Mouse (Mus musculus) cerebral cortex, adult 2 months (tissue): ENCODE data around the gene Sap25.

Experiments used
- WGBS: fragments of 180-500 bp; shearing (Covaris S2); methylation state at CpG from one replicate; pipeline ENCODE4 v1.1.7; 2018; 5-methylcytosine and 5-hydroxymethylcytosine counted together

The Sap25 gene

GRCm38 (mm10) chr5:137628498-137629305 lies 12.4 kb upstream of the Sap25 start, which contains the start of the genes Fbxo24, Lrch4 and Gm20605:
TSS of gene Fbxo24 (minus strand) at chr5:137629002.
TSS of gene Lrch4 (plus strand) at chr5:137629121.
TSS of gene Gm20605 (plus strand) at chr5:137629175.
- under 1% methylated on average over 46 of the region's 46 CpGs for WGBS

DNA sequence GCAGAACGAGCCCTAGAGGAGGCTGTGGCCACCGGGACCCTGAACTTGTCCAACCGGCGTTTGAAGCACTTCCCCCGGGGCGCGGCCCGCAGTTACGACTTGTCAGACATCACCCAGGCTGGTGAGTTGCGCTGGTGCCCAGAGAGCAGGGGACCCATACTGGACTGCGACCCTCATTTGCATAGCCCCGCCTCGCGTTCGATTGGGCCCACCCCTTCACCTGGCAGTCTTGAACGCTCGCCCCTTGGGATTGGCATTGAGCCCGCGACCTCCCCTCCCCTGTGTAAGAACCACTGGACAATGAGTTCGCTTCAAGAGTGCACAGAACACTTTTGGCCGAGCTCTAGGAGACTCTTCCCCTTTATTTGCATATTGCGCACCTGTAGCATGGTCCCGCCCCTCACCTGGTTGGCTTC lies 11.8 kb upstream of the Sap25 start:
- WGBS: under 1% methylated on average over 23 of the region's 23 CpGs

DNA sequence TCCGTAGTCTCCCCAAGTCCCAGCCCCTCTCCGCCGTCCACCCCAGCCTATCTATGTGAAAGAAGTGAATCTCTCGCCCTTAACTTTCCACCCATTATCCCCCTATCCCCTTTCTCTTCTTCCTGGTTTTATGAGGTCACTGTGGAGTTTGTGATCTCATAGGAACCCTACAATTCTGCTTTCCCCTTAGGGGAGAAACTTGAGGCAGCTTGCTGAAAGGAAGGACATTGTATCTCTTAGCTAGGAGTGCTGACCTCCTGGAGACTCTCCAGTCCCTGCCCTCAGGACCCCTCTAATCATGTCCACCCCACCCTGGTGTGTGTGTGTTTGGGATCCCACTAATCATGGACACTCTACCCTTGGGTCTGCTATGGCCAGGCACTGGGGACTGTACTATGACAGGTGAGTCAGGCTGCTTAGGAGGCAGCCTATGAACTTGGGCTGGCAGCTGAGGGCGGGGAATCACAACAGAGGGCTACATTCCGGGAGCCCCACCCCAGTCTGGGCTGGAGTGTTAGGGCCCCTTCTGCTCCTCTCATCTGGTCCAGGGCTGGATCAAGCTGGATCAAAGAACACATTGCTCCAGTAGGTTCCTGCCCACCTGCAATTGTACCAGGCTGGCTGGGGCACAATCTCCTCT lies 11.1 kb upstream of the Sap25 start:
- 23% methylated on average over 6 of the region's 6 CpGs for WGBS

DNA sequence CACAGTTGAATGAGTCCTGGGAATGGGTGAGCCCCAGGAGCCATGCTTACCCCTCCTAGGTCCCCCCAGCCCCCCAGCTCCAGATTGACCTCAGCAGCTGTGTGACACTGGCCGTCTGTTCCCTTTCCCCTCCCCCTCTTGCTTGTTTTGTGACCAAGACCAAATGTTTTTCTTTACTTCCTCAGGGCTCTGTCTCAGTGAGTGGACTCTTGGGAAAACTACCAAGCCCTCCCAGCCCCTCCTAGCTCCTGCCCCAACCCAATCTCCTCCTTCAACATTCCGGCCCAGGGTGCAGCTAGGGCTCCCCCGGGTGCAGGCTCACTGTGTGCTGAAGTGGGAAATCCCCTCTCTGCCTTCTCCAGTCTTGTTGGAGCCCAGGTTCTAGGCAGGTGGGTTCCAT lies 10.5 kb upstream of the Sap25 start:
- WGBS: 40% methylated on average over 3 of the region's 3 CpGs

DNA sequence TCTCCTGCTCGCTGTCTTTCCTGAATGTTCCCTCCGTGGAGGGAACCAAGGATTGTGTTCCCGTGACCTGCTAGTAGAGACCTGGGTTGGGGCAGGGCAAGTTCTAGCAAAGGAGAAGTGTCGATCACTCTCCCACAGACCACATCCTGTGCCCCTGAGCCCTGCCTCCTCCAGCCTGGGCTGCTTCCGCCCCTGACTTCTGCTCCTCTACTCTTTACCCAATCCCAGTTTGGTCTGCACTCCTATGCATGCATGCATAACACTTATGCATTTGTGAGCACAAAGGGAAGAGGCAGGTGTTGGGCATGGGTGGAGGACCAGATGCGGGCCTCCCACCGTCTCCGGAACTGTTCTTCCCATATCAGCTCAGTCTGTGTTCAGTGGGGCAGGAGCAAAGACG lies 10.0 kb upstream of the Sap25 start:
- 44% methylated on average over 9 of the region's 9 CpGs for WGBS

GRCm38 (mm10) chr5:137631591-137631990 lies 9.5 kb upstream of the Sap25 start:
- WGBS: 61% methylated on average over 4 of the region's 4 CpGs

- 81% methylated on average over 12 of the region's 12 CpGs for WGBS
These were observed 7.6 kb upstream of the Sap25 start for GRCm38 (mm10) chr5:137633397-137634084.

DNA sequence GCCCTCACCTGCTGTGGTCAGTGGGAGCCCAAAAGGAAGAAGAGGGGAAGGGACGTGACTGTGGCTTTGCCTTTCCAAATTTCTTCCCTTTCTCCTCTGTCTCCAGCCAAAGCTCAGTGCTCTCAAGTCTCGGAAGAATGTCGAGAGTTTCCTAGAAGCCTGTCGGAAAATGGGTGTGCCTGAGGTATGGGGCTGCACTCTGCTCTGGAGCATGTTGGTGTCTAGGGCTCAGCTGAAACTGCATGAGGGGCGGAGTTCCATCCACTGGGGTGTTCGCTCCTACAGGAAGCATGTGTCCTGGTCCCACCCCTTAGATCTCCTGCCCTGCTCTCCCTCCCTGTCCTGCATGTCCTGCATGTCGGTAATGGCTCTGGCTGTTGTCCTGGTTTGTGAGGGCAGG lies 1.7 kb upstream of the Sap25 start:
- 79% methylated on average over 7 of the region's 7 CpGs for WGBS

- WGBS: 62% methylated on average over 4 of the region's 4 CpGs
These were observed 1.8 kb downstream of the Sap25 start for GRCm38 (mm10) chr5:137642886-137643285.

GRCm38 (mm10) chr5:137644484-137644883 lies 3.4 kb downstream of the Sap25 start:
- 69% methylated on average over 19 of the region's 19 CpGs for WGBS

- WGBS: 16% methylated on average over 44 of the region's 44 CpGs
These were observed 4.0 kb downstream of the Sap25 start for GRCm38 (mm10) chr5:137645091-137645651.

DNA sequence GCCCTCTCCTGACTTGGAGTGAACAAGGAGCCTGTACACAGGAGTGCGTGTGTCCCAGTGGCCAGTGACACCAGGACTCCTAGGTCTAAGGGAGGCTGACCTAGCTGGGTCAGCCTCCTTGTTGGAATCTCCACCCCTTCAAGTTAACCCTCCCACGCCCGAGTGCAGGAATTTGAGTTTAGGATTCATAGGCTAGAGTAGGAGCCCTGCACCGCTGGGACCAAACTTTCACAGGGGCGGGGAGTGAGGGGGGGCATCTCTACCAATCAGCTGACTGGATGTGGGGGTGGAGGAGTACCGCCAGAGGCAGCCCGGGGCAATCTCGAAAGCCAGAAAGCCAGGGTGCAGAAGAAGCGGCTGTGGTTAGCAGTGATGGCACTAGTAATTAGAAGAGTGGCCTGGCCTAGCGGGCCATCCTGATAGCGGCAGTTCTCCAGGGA lies 4.5 kb downstream of the Sap25 start, which contains the start of gene Irs3:
Gene Irs3, minus strand, starts transcription at position 63 of the 440 bp plus-strand sequence.
- 43% methylated on average over 11 of the region's 11 CpGs for WGBS

DNA sequence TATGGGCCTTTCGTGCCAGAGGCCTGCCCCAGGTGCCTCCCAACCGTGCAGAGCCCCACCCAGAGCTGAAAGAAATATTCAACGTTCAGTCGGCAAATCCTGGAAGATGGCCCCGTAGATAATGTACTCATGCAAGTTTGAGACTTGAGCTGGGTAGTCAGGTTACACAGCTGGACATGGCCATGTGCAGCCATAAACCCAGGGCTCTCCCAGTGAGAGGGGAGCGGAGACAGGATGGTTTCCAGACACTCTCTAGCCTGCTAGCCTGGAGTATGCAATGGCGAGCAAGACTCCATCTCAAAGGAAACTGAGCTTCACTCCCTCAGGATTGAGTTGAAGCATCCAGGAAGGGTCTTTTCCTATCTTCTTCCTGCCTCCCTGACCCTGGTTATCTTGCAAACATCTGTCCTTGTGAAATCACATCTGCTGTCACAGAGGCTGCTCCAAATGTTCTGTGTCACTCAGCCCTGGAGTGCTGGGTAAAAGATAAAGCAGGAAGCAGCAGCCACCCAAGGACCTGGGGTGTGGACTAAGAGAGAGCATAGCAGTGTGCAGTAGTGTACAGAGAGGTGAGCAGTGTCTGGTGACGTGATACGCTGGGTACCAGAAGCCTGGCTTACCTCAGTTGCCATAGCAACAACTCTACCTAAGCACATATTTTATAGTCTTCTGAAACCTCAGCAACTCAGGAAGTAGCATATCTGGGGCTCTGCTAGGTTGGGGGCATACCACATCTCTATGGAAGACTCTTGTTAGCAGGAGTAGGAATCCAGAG lies 6.9 kb downstream of the Sap25 start:
- WGBS: 72% methylated on average over 9 of the region's 9 CpGs

DNA sequence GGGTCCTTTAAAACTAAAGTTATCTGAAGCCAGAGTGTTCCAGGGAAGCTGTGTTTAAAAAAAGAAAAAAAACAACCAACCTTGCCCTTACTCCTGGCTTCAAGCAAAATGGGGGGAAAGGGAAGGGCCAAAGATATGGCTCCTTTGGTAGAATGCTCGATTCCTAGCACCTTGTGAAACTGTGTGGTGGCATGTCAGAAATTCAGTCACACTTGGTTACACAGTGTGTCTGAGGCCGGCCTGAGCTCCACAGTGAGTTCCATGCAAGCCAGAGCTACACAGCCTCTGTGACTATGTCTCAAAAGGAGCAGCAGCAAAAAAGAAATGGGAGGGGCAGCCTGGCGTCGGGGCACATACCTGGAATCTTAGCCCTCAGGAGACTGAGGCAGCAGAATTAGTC lies 8.1 kb downstream of the Sap25 start:
- WGBS: 42% methylated on average over 4 of the region's 4 CpGs

- WGBS: 59% methylated on average over 18 of the region's 18 CpGs
These were observed 8.8 kb downstream of the Sap25 start for GRCm38 (mm10) chr5:137649669-137650571.

DNA sequence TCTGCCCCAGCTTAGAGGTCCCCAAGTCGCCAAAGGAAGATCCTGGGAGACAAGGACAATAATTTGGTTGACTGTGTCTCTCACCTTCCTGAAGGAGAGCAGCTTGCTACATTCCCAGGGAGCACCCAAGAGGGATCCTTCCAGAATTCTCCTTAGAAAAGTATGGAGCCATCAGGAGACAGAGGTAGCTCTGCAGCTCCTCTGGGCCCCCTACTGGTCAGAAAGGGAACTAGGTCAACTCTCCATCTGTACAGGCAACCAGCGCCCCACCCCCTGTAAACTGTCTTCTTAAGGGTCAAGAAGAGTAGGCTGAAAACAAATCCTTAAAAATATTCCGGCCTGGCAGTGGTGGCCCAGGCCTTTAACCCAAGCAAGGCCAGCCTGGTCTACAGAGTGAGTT lies 11.3 kb downstream of the Sap25 start:
- WGBS: 18% methylated on average over 3 of the region's 3 CpGs

DNA sequence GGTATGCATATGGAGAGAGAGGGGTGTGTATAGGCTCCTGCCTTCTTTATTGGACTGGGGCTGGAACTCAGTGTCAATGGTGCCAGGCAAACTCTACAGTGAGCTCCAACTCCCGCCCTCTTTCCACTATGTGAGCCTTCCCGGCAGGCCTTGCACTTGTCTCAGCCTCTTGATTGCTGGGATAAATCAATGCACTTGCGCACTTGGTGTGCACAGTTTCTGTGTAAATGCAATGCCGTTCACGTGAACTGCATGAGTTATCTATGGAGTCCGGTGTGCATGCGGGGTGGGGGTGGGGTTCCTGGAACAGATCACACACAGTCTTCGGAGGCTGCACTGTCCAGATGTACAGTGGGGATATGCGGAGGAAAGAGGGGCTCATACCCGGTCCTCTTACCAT lies 12.2 kb downstream of the Sap25 start:
- WGBS: 80% methylated on average over 10 of the region's 10 CpGs

GRCm38 (mm10) chr5:137654746-137655145 lies 13.6 kb downstream of the Sap25 start:
- WGBS: 62% methylated on average over 7 of the region's 7 CpGs

- WGBS: 21% methylated on average over 6 of the region's 6 CpGs
These were observed 15.8 kb downstream of the Sap25 start for GRCm38 (mm10) chr5:137656977-137657376.

DNA sequence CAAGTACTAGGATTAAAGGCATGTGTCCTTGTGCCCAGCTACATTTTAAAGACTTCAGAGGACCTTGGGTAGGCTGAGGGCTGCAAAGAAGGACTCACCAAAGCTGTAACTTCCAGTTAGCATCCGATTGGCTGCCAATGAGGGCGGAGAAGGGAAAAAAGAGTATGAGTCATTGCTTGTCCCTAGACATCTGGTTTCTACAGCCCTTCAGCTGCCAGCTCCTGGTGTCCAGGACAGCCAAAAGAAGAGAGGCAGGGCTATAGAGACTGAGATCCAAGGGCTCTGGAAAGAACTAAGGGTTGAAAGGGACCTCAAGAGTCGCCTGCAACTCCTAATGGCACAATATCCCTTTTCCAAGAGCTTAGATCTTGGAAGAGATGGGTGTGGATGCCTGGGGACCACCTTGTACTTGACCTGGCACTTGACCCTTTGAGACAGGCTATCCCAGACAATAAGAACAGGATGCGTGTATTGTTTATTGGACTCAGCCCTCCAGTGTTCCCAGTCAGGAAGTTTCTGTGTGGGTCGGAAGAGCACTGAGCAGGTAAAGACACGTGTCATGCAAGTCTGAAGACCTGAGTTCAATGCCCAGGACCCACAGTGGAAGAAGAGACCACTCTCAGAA lies 19.0 kb downstream of the Sap25 start:
- 66% methylated on average over 6 of the region's 6 CpGs for WGBS
